Mouse (Mus musculus) stomach, postnatal 0 days (tissue): ENCODE data around the gene Fbln1. TPM values are rescaled to one million over a fixed set of nuclear protein-coding genes. Genes with fewer than 3 reads are reported as not detected.

ENCODE experiments used
- ATAC-seq: fragments of 200-750 bp; cut with Nextera tagmentation; 2 replicates; pipeline ENCODE4 v1.8.0; 2017; ENCODE audit not compliant: low FRiP score, low TSS enrichment
- DNase-seq: peaks from one replicate; pipeline ENCODE4 v3.0.0-alpha.2; 2016; ENCODE audit warnings: low spot score
- H3K27ac ChIP-seq: fragments of 300-500 bp; sonication (generic); replicated peaks from 2 replicates; pipeline ENCODE4 v1.5.1; 2014; ENCODE audit warnings: mild to moderate bottlenecking, control low read depth
- H3K27me3 ChIP-seq: fragments of 300-500 bp; sonication (generic); 2 replicates; pipeline ENCODE4 v1.6.1; 2014; ENCODE audit warnings: low read length; ENCODE audit not compliant: control insufficient read depth, insufficient read depth
- H3K36me3 ChIP-seq: fragments of 300-500 bp; sonication (generic); 2 replicates; pipeline ENCODE4 v1.6.1; 2014; ENCODE audit warnings: low read length, mixed read lengths; ENCODE audit not compliant: control insufficient read depth, insufficient read depth
- H3K4me1 ChIP-seq: fragments of 300-500 bp; sonication (generic); replicated peaks from 2 replicates; pipeline ENCODE4 v1.6.1; 2014; ENCODE audit warnings: antibody characterized with exemption; ENCODE audit not compliant: control insufficient read depth, insufficient read depth
- H3K4me2 ChIP-seq: fragments of 300-500 bp; sonication (generic); replicated peaks from 2 replicates; pipeline ENCODE4 v1.6.1; 2014; ENCODE audit warnings: low read depth, mild to moderate bottlenecking, control low read depth, moderate library complexity
- H3K4me3 ChIP-seq: fragments of 300-500 bp; sonication (generic); 2 replicates; pipeline ENCODE4 v1.5.1; 2014; ENCODE audit warnings: low read depth, low read length, control low read depth
- H3K9ac ChIP-seq: fragments of 300-500 bp; sonication (generic); 2 replicates; pipeline ENCODE4 v1.6.1; 2014; ENCODE audit warnings: mild to moderate bottlenecking, low read length, control low read depth, mixed read lengths
- H3K9me3 ChIP-seq: fragments of 300-500 bp; sonication (generic); 2 replicates; pipeline ENCODE4 v1.6.1; 2016; ENCODE audit warnings: low read length; ENCODE audit not compliant: control insufficient read depth
- CTCF ChIP-seq: IDR thresholded peaks from 2 replicates; pipeline ENCODE4 v1.5.1; 2016; ENCODE audit warnings: antibody characterized with exemption, low read depth, mild to moderate bottlenecking, moderate library complexity
- EP300 ChIP-seq: optimal IDR thresholded peaks from 2 replicates; pipeline ENCODE3; 2016; ENCODE audit warnings: antibody characterized with exemption
- WGBS: fragments of 180-500 bp; shearing (Covaris S2); extraction: QIAGEN DNeasy Blood & Tissue Kit; methylation state at CpG from one replicate; pipeline ENCODE4 v1.1.7; 2014; 5-methylcytosine and 5-hydroxymethylcytosine counted together
- polyA plus RNA-seq: library from polyadenylated mRNA; unstranded; fragments of >200 nt; fragmentation: Nextera tagmentation; extraction: Ambion mirVana; gene quantifications from 2 replicates; pipeline ENCODE4 v1.2.1, GENCODE M21; 2015

Fbln1 gene
- polyA plus RNA-seq, 1 experiment from 2014 or later, result 112 TPM

- Histone ChIP-seq H3K36me3 (peaks cover 8% of the 10 kb centered on the region; the same call in 1 of the 2 replicates), H3K27me3 (no peaks in the 10 kb centered on the region), H3K4me3 (no peak overlapping the region), H3K4me1 (no peaks in the 10 kb centered on the region), H3K9ac (no peak overlapping the region), H3K27ac (no peak overlapping the region), H3K4me2 (no peak overlapping the region), H3K9me3 (no peaks in the 10 kb centered on the region)
- ATAC-seq (peak; percentile 65), DNase-seq (peak; percentile 66)
- TF ChIP-seq EP300, result no peak
- peak; percentile 100 for TF ChIP-seq CTCF
- WGBS, result 50% methylated on average over 5 of the region's 5 CpGs
Measured at GRCm38 (mm10) chr15:85249252-85249651, 43.5 kb downstream of the Fbln1 start.

GRCm38 (mm10) chr15:85250436-85250835 lies 44.7 kb downstream of the Fbln1 start:
- H3K4me2 ChIP-seq, result no peak overlapping the region
- H3K4me1 ChIP-seq, result no peaks in the 10 kb centered on the region
- no peak for DNase-seq
- 87% methylated on average over 2 of the region's 2 CpGs for WGBS
- TF ChIP-seq CTCF, result no peak
- TF ChIP-seq EP300, result no peak
- no peaks in the 10 kb centered on the region for H3K27me3 ChIP-seq
- H3K4me3 ChIP-seq, result no peak overlapping the region
- H3K36me3 ChIP-seq, result peaks cover 6% of the 10 kb centered on the region; the same call in 1 of the 2 replicates
- no peak overlapping the region for H3K27ac ChIP-seq
- no peak overlapping the region for H3K9ac ChIP-seq
- no peak for ATAC-seq
- H3K9me3 ChIP-seq, result no peaks in the 10 kb centered on the region

- Histone ChIP-seq H3K27ac (no peak overlapping the region), H3K4me2 (no peak overlapping the region), H3K4me3 (no peak overlapping the region), H3K27me3 (no peaks in the 10 kb centered on the region), H3K9ac (no peak overlapping the region), H3K9me3 (no peaks in the 10 kb centered on the region), H3K36me3 (peaks cover 6% of the 10 kb centered on the region; the same call in 1 of the 2 replicates), H3K4me1 (no peaks in the 10 kb centered on the region)
- WGBS, result 94% methylated on average over 6 of the region's 6 CpGs
- TF ChIP-seq EP300 (no peak), CTCF (no peak)
- ATAC-seq (no peak), DNase-seq (no peak)
Measured at GRCm38 (mm10) chr15:85252476-85252875, 46.7 kb downstream of the Fbln1 start.

- no peak for ATAC-seq
- TF ChIP-seq CTCF (peak; percentile 71), EP300 (no peak)
- Histone ChIP-seq H3K27me3 (no peaks in the 10 kb centered on the region), H3K36me3 (no peaks in the 10 kb centered on the region), H3K27ac (no peak overlapping the region), H3K4me2 (no peak overlapping the region), H3K4me1 (no peaks in the 10 kb centered on the region), H3K9ac (no peak overlapping the region), H3K9me3 (no peaks in the 10 kb centered on the region), H3K4me3 (no peak overlapping the region)
- 73% methylated on average over 6 of the region's 6 CpGs for WGBS
- DNase-seq, result peak; percentile 56
Measured at GRCm38 (mm10) chr15:85257775-85258429, 52.2 kb downstream of the Fbln1 start.

GRCm38 (mm10) chr15:85262805-85263204 lies 57.1 kb downstream of the Fbln1 start:
- no peak overlapping the region for H3K4me2 ChIP-seq
- TF ChIP-seq EP300 (no peak), CTCF (no peak)
- H3K4me1 ChIP-seq, result no peaks in the 10 kb centered on the region
- no peak overlapping the region for H3K27ac ChIP-seq
- H3K36me3 ChIP-seq, result no peaks in the 10 kb centered on the region
- DNase-seq (no peak), ATAC-seq (no peak)
- H3K9me3 ChIP-seq, result no peaks in the 10 kb centered on the region
- H3K4me3 ChIP-seq, result no peak overlapping the region
- no peaks in the 10 kb centered on the region for H3K27me3 ChIP-seq
- H3K9ac ChIP-seq, result no peak overlapping the region
- 87% methylated on average over 5 of the region's 5 CpGs for WGBS

- H3K4me2 ChIP-seq, result no peak overlapping the region
- H3K4me3 ChIP-seq, result no peak overlapping the region
- H3K9ac ChIP-seq, result no peak overlapping the region
- H3K27me3 ChIP-seq, result no peaks in the 10 kb centered on the region
- 51% methylated on average over 14 of the region's 14 CpGs for WGBS
- DNase-seq (peak; percentile 88), ATAC-seq (peak; percentile 53; the same call in 1 of the 2 replicates)
- TF ChIP-seq CTCF (peak; percentile 88), EP300 (no peak)
- H3K9me3 ChIP-seq, result no peaks in the 10 kb centered on the region
- H3K27ac ChIP-seq, result no peak overlapping the region
- no peaks in the 10 kb centered on the region for H3K4me1 ChIP-seq
- H3K36me3 ChIP-seq, result no peaks in the 10 kb centered on the region
Measured at GRCm38 (mm10) chr15:85266729-85267434, 61.1 kb downstream of the Fbln1 start.
